Mouse (Mus musculus): ENCODE measurements at regions not wholly inside any gene's neighbourhood (a gene's known extent, or its start where the extent isn't known, plus 50 kb on each side); places are given as distances from the start of the nearest gene placed in this dataset.
"Not testable (repeated sequence)": the region's sequence is repeated elsewhere in the genome, so short reads cannot be mapped to it uniquely, and the experiment has no call there.

DNA sequence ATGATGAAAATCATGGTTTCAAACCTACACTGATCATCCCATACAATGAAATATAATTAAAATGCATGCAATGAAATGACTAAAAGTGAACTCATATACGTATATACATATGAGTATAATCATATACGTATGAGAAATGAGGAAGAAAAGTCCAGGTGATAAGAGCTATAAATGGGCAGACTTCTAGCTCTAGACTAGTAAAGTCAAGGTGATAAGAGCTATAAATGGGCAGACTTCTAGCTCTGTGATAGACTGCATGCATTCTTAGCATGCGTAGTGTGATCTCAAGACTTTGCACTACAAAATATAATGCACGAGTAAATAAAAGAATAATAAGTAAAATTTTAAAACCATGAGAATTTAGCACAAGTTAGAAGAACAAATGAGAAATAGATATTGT lies 606.2 kb upstream of the Gpc5 start:
- DNase-seq (ENCODE audit: low spot score) = no peak

- DNase-seq (ENCODE audit: low spot score) = not testable (repeated sequence)
These were observed 598.6 kb upstream of the Gpc5 start for GRCm38 (mm10) chr14:114493371-114493770.

- DNase-seq (ENCODE audit: low spot score) = no peak
These were observed 587.0 kb upstream of the Gpc5 start for GRCm38 (mm10) chr14:114504976-114505375.

DNA sequence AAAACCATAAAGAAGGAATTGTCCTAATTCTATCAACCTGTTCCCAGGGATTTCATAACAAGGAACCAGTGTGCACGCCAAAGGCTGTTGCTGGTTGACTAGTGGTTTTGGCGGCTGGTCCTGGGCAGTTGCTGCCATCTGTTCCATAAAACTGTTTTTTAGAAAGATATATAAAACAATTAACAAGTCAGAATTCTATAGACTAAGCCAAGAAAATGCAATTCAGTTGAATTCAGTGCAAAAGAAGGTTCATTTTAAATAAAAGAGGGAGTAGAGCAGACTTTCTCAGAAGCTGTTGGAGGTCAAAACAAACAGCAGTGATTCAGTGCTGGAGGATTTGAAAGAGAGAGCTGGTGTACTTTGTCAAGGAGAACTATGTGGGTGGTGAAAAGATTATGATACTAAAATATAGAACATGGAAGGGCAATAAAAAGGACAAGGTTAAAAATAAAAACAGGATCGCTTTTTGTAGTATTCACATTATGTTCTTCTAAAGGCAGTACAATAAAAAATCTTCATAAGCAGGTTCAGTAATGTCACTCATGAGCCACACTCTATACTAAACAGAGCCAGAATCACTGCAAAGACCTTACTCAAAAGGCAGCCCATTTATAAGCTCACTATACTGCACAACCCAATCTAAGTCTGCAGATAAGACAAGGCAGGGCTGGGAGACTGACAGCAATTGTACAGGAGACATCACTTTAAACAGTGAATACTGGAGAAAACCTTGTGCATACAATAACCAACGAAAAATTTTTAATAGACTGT lies 543.9 kb upstream of the Gpc5 start:
- DNase-seq (ENCODE audit: low spot score) = no peak

DNA sequence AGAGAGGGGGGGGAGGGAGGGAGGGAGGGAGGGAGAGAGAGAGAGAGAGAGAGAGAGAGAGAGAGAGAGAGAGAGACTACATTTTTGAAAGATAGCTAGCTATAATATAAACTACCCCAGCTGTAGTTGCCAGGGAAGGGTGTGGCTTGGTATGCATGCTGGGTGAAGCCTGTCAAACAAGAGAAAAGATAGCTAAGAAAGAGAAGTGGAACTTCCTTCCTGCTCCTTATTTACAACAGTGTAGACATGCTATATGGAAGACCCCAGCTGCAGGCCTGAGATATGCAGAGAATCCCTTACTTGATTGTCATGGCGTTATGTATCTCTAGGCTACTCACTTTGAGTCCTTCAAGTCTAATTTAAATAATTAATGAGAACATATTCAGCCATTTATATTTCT lies 542.9 kb upstream of the Gpc5 start:
- no peak for DNase-seq (ENCODE audit: low spot score)

DNA sequence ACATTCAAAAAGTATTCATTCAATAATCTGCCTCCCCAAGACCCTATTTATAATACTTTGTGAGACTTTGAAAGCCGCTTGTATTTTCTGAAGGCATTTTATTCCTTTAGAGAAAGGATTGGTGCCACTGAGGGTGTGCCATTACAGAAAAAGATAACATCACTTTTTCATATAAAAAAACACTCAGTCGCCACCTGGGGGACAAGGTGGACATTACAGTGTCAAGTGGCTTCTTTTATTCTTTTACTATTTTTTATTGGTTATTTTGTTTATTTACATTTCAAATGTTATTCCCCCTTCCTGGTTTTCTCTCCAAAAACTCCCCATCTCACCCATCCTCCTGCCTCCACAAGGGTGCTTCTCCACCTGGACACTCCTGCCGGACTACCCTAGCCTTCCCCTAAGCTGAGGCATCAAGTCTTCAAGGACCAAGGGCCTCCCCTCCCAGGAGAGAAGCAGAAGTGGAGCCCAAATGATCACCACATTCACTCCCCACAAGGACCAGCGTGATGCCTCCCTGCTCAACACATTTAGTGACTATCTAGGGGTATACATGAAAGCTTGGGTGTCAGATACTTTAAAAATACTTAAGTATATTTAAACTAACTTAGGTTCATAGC lies 525.5 kb upstream of the Gpc5 start:
- DNase-seq (ENCODE audit: low spot score) = no peak

GRCm38 (mm10) chr14:114567673-114568309 lies 524.2 kb upstream of the Gpc5 start:
- DNase-seq (ENCODE audit: low spot score) = no peak

GRCm38 (mm10) chr14:114587367-114588064 lies 504.5 kb upstream of the Gpc5 start:
- no peak for DNase-seq (ENCODE audit: low spot score)

GRCm38 (mm10) chr14:114609296-114609695 lies 482.7 kb upstream of the Gpc5 start:
- no peak for DNase-seq (ENCODE audit: low spot score)

GRCm38 (mm10) chr14:114612400-114612799 lies 479.6 kb upstream of the Gpc5 start:
- no peak for DNase-seq (ENCODE audit: low spot score)

DNA sequence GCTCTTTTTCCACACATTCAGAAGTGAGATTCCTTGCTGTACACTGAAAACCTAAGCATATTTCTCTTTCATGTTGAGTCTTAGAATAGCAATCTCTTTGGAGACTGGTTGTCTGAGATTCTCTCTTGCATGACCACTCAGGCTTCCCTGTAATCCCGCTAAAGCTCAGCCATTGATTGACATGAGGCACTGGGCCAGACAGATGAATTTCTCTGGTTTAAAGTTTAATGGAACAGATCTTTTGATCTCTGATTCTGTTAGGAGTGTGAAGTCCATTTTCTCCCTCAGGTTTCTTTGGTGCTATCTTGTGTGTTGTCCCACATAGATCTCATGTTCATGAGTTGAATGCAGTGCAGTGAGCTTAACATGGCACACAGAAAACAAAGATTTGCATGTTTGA lies 435.4 kb upstream of the Gpc5 start:
- DNase-seq (ENCODE audit: low spot score) = no peak

DNA sequence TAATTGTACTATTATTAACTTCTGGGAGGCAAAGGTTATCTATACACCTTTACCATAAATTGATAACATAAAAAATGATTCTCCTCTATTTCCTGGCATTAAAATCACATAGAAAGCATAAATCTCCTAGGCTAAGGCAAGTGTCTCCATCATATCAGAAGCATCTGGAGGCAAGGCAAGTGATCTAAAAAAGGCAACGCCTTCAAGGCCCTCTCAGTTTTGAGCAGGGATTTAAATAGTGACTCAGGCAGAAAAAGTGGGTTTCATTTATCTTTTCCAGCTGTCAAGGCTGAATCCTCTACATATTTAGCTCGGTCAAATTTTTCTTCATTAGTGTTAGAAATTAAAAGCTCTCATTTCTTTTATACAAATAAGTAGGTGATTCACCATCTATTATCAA lies 430.0 kb upstream of the Gpc5 start:
- no peak for DNase-seq (ENCODE audit: low spot score)

GRCm38 (mm10) chr14:114685133-114685532 lies 406.9 kb upstream of the Gpc5 start:
- no peak for DNase-seq (ENCODE audit: low spot score)

- DNase-seq (ENCODE audit: low spot score) = no peak
These were observed 397.1 kb upstream of the Gpc5 start for GRCm38 (mm10) chr14:114694930-114695329.

DNA sequence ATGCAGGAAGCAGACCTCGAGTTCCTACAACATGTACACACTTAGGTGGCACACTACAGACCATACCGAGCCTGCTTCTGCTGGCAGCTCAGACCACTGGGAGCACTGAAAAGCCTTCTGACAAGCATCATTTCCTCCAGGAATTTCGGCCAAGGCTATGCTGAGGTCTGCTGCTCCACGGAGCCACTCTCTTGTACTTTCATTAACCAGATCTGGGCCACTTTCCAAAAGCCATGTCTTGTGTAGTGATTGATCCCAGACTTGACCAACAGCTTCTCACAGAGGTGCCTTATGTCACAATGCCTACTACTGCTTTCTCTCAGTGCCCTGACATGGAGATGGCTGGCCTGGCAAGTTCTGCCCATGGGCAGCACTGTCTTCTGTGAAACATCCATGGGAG lies 394.5 kb upstream of the Gpc5 start:
- no peak for DNase-seq (ENCODE audit: low spot score)

DNA sequence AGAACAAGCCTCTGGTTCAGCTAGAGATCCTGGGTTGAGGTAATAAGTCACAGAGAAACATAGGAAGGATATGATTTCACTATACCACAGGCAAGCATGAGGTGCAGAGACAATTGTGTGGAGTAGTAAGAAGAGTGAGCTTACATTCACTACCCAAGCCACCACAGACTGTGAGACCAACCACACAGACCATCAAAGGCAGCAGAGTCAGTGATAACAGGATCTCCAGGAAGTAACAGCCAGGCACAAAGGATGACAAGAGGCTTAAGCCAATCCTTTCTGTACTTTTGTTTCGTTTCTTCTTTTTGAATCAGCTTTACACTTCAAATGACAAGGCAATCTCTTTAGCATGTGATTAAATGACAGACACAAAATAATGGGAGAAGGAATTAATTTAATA lies 368.9 kb upstream of the Gpc5 start:
- no peak for DNase-seq (ENCODE audit: low spot score)

GRCm38 (mm10) chr14:114767323-114767722 lies 324.7 kb upstream of the Gpc5 start:
- no peak for DNase-seq (ENCODE audit: low spot score)

DNA sequence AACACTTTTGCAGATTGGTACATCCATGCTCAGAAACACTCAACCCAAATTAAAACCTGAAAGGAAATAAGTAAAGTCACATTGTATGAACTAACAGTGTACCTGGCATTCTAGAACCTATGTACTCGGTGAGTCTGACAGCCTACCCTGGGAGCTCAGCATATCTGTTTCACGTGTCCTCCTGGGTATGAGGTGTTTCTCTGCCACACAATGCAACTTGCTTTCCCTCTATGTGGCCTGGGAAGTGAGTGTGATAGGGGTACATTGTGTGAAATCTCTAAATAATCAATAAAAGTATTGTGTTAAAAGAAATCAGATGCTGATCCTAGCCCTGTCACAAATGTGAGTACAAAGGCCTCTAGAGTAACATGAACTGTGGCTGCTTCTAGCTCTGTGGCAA lies 315.3 kb upstream of the Gpc5 start:
- no peak for DNase-seq (ENCODE audit: low spot score)

DNA sequence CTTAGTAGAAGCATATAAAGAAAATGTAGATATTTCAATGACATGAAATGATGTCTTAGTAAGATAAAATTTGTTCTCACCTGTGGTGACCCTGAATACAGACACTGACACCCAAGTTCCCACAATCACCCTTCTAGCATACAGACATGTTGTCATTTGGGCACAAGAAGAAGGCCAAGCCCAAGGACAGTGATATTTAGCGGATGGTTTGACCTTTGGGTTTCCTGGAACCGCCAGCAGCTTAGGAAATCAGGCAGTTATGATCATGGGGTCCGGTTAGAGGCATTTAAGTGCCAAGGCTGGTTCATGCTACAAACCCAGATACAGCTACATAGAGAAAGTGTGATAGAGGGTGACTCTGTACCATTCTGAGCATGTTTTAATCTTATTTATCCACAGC lies 310.2 kb upstream of the Gpc5 start:
- DNase-seq (ENCODE audit: low spot score) = no peak

DNA sequence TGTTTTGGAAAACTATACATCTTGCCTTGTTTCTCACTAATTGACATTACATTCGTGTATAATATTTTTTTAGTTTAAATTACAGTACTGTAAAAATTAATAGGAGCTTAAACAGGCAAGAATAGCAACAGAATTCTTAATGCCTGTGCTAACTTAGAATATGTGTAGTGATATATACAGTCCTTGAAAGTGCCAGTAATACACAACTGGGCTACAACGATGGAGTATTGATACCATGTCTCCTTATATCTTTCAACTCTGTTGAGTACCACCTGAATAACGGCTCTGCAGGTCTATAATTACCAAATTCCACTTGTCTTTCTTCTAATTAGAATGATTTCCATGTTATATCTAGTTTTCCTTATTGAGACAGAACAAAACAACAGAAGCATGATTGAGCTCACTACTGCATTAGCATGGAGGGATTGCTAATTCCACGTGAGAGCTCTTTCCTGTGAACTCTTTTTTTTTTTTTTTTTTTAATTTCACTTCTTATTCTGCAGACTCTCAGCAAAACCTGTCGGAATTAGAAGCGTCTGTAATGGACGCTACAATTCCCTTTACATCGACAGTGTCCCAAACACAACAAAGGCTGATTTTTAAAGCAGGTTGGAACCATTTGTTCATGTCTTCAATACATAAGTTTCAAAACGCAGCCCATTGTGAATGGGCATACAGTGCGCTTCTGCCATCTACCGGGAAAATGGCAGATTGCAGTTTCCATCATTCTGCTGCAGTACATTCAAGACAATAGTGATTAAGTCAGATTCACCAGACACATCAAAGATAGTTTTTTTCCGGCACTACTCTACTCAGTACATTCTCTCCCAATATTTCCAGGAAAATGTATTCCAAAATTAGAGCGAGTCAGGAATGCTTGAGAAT lies 300.8 kb upstream of the Gpc5 start:
- peak; percentile 20 for DNase-seq (ENCODE audit: low spot score)

DNA sequence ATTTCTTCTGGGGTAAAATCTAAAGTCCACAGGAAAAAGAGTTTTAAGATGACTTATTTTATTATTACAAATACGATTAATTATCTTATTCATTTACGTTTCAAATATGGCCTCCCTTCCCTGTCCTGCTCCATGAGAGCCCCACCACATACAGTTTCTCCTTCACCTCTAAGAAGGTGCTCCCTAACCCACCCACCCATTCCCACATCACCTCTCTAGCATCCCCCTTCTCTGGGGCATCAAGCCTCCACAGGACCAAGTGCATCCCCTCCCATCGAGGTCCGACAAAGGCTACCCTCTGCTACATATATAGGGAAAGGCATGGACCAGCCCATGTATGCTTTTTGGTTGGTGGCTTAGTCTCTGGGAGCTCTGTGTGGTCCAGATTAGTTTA lies 300.2 kb upstream of the Gpc5 start:
- no peak for DNase-seq (ENCODE audit: low spot score)

DNA sequence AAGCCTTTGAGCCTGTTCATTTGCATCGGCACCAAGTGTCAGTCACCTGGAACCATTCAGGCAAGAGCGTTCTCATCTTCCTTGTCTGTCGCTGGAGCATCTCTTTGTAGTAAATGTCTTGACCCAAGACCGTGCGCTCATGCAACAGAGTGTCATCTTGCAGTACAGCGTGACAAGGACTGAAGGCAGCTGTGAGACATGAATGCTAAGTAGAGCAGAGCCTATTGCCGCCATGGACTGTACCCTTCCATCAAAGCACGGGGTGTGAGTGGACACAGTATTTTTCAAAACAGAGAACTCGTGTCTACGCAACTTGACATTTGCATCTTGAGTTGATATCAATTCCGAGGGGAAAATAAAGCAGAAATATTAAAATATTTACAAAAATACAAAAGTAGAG lies 287.4 kb upstream of the Gpc5 start:
- DNase-seq (ENCODE audit: low spot score) = no peak

Data from lung, postnatal 25 days (tissue).